Mouse (Mus musculus) cerebellum, postnatal 10 days (tissue): ENCODE measurements around the gene Ttc30a2.
"Not testable (repeated sequence)": the region's sequence is repeated elsewhere in the genome, so short reads cannot be mapped to it uniquely, and the experiment has no call there.

ENCODE experiments used
- DNase-seq, 2 experiments: peaks; one replicate each; pipeline ENCODE4 v3.0.0; 2021; ENCODE audit warnings: mixed read lengths in 2 of 2

Ttc30a2 gene

GRCm38 (mm10) chr2:75980933-75981439, 3.0 kb upstream of the Ttc30a2 start:
- DNase-seq: peak; percentile 37 to 50

- DNase-seq: not testable (repeated sequence)
These were observed 1.9 kb downstream of the Ttc30a2 start for GRCm38 (mm10) chr2:75976070-75976469.

GRCm38 (mm10) chr2:75974131-75974530, 3.8 kb downstream of the Ttc30a2 start:
- DNase-seq: peak; percentile 37 to 44

GRCm38 (mm10) chr2:75964972-75965371, 13.0 kb downstream of the Ttc30a2 start:
- DNase-seq: peak; percentile 88 to 89

GRCm38 (mm10) chr2:75964512-75964911, 13.5 kb downstream of the Ttc30a2 start:
- DNase-seq: peak; percentile 85 to 89

GRCm38 (mm10) chr2:75964051-75964450, 13.9 kb downstream of the Ttc30a2 start:
- DNase-seq: no peak

GRCm38 (mm10) chr2:75963211-75963840, 14.6 kb downstream of the Ttc30a2 start:
- DNase-seq: no peak

- peak; percentile 65 to 76 for DNase-seq
These were observed 17.3 kb downstream of the Ttc30a2 start for GRCm38 (mm10) chr2:75960366-75961330.

- peak; percentile 88 to 95 for DNase-seq
These were observed 18.1 kb downstream of the Ttc30a2 start for GRCm38 (mm10) chr2:75959850-75960365.

GRCm38 (mm10) chr2:75959183-75959849, 18.7 kb downstream of the Ttc30a2 start:
- DNase-seq: peak; percentile 75 to 81

GRCm38 (mm10) chr2:75955709-75956108, 22.3 kb downstream of the Ttc30a2 start:
- peak in 1 of 2 experiments; percentile 18 for DNase-seq

- DNase-seq: peak; percentile 73 to 83
These were observed 24.6 kb downstream of the Ttc30a2 start for GRCm38 (mm10) chr2:75953320-75953719.

GRCm38 (mm10) chr2:75950685-75951084, 27.3 kb downstream of the Ttc30a2 start:
- DNase-seq: no peak

GRCm38 (mm10) chr2:75938117-75939063, 39.6 kb downstream of the Ttc30a2 start, which contains the start of gene Ttc30b:
Gene Ttc30b (minus strand): TSS chr2:75938585.
- DNase-seq: peak; percentile 89 to 92

- DNase-seq: peak; percentile 79 to 82
These were observed 40.4 kb downstream of the Ttc30a2 start for GRCm38 (mm10) chr2:75937520-75938116.

- not testable (repeated sequence) for DNase-seq
These were observed 41.3 kb downstream of the Ttc30a2 start for GRCm38 (mm10) chr2:75936685-75937084.

- no peak for DNase-seq
These were observed 44.4 kb downstream of the Ttc30a2 start for GRCm38 (mm10) chr2:75933541-75933940.

- no peak for DNase-seq
These were observed 47.0 kb downstream of the Ttc30a2 start for GRCm38 (mm10) chr2:75930941-75931340.

GRCm38 (mm10) chr2:75929786-75930444, 48.1 kb downstream of the Ttc30a2 start:
- DNase-seq: peak; percentile 66 to 80

- peak; percentile 84 to 87 for DNase-seq
These were observed 48.8 kb downstream of the Ttc30a2 start for GRCm38 (mm10) chr2:75929141-75929540.
